In the genomic region with DNA sequence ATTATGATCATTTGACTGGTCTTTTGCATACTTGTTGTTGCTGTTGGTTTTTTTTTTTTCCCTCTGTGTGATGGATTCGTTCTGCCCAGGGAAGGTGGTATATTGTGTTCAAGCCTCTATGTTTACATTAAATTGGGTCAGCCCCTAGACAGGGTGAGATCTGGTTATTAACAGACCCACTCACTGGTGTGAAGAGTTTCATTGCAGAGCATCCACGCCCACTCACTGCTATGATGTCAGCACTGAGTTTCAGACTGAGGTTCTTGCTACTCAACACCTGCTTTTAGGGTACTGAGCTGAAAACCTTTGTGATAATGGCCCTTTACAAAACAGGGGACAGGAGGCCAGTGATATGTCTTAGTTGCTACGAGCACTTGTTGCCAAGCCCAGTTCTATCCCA, we compare ENCODE assay signal across 32 mouse cellular contexts. TPM values are rescaled to one million over a fixed set of nuclear protein-coding genes. Genes with fewer than 3 reads are reported as not detected.
DNase-seq lines count a peak whose midpoint lies in the region; ATAC-seq lines count a peak whose summit lies in the region.
"Had no signal": no experiment of that assay in that cellular context is flagged by ENCODE, and none has a peak within 500 bp of the region (broad histone marks: within the 10 kb centered on the region; RNA-seq: fewer than 3 reads in every experiment).

No protein-coding gene starts in this region.

- H3K36me3 ChIP-seq in hindbrain, embryonic 14.5 days (replicated peaks; ENCODE audit: control insufficient read depth, insufficient read depth): no peaks in the 10 kb centered on the region
- no peaks in the 10 kb centered on the region for H3K36me3 ChIP-seq in forebrain, embryonic 14.5 days (ENCODE audit: control insufficient read depth, insufficient read depth, low read length)
- H3K36me3 ChIP-seq: embryonic facial prominence, embryonic 13.5 days; embryonic facial prominence, embryonic 15.5 days; forebrain, embryonic 10.5 days; forebrain, embryonic 12.5 days; forebrain, embryonic 15.5 days; G1E had no signal

- peak; percentile 61 for ATAC-seq in CD4-positive, CD25-positive, alpha-beta regulatory T cell, adult 4 months
- ATAC-seq in activated CD4-positive, CD25-positive, alpha-beta regulatory T cell, adult 4 months: peak; percentile 59
- ATAC-seq in inflammation-experienced regulatory T-cells, adult 6 months: peak; percentile 32
- ATAC-seq in hindbrain, embryonic 14.5 days (ENCODE audit: low FRiP score): no peak
- ATAC-seq in forebrain, embryonic 14.5 days: no peak
- ATAC-seq: forebrain, embryonic 15.5 days; forebrain, postnatal 0 days; Patski had no signal

- H3K4me2 ChIP-seq in hindbrain, embryonic 14.5 days (replicated peaks): no peak overlapping the region
- no peak overlapping the region for H3K4me2 ChIP-seq in forebrain, embryonic 14.5 days (ENCODE audit: low read length)
- H3K4me2 ChIP-seq: embryonic facial prominence, embryonic 13.5 days; embryonic facial prominence, embryonic 15.5 days; forebrain, embryonic 12.5 days; forebrain, embryonic 15.5 days had no signal

- no peaks in the 10 kb centered on the region for H3K9me3 ChIP-seq in hindbrain, embryonic 14.5 days (ENCODE audit: control insufficient read depth, low read length)
- no peaks in the 10 kb centered on the region for H3K9me3 ChIP-seq in forebrain, embryonic 14.5 days (replicated peaks; ENCODE audit: control insufficient read depth, low read length)
- H3K9me3 ChIP-seq: embryonic facial prominence, embryonic 13.5 days; embryonic facial prominence, embryonic 15.5 days; forebrain, embryonic 10.5 days; forebrain, embryonic 12.5 days; forebrain, embryonic 15.5 days; G1E had no signal

- no peak overlapping the region for H3K4me3 ChIP-seq in hindbrain, embryonic 14.5 days (replicated peaks; ENCODE audit: low read length)
- no peak overlapping the region for H3K4me3 ChIP-seq in forebrain, embryonic 14.5 days (ENCODE audit: low read depth, low read length)
- H3K4me3 ChIP-seq: embryonic facial prominence, embryonic 13.5 days; embryonic facial prominence, embryonic 15.5 days; erythroblast, embryonic 14.5 days; forebrain, embryonic 10.5 days; forebrain, embryonic 12.5 days; forebrain, embryonic 15.5 days had no signal

- DNase-seq in CD4-positive helper T cell, adult 2 months (ENCODE audit: low read depth, low spot score): peak; percentile 22
- no peak for DNase-seq in hindbrain, embryonic 14.5 days (ENCODE audit: low spot score)
- no peak for DNase-seq in forebrain, embryonic 14.5 days (ENCODE audit: low spot score)
- no peak for DNase-seq in layer of hippocampus, adult 9-10 months (ENCODE audit: low spot score)
- DNase-seq in left cerebral cortex, postnatal 14 days (ENCODE audit: low spot score in 2 of 2): no peak
- DNase-seq: adrenal gland, adult 2 months; adrenal gland, postnatal 10 days; adrenal gland, postnatal 25 days; B cell, adult 2 months; cerebellum, adult 11 months; cerebellum, adult 18-20 months; cerebellum, adult 8-10 months; cerebellum, adult 9-11 months; cerebellum, postnatal 14 days; cerebellum, postnatal 36 days; embryo, embryonic 11 days; forebrain, postnatal 0 days had no signal

- no peaks in the 10 kb centered on the region for H3K27me3 ChIP-seq in hindbrain, embryonic 14.5 days (ENCODE audit: control insufficient read depth, insufficient read depth, low read length)
- H3K27me3 ChIP-seq in forebrain, embryonic 14.5 days (replicated peaks; ENCODE audit: control insufficient read depth, insufficient read depth, low read length): no peaks in the 10 kb centered on the region
- H3K27me3 ChIP-seq: embryonic facial prominence, embryonic 13.5 days; embryonic facial prominence, embryonic 15.5 days; forebrain, embryonic 12.5 days; forebrain, embryonic 15.5 days had no signal

- no peak overlapping the region for H3K9ac ChIP-seq in hindbrain, embryonic 14.5 days
- no peak overlapping the region for H3K9ac ChIP-seq in forebrain, embryonic 14.5 days (ENCODE audit: low read length)
- H3K9ac ChIP-seq: embryonic facial prominence, embryonic 13.5 days; embryonic facial prominence, embryonic 15.5 days; forebrain, embryonic 12.5 days; forebrain, embryonic 15.5 days; forebrain, postnatal 0 days had no signal

- H3K4me1 ChIP-seq in hindbrain, embryonic 14.5 days (replicated peaks; ENCODE audit: control insufficient read depth, insufficient read depth, low read length): no peaks in the 10 kb centered on the region
- no peaks in the 10 kb centered on the region for H3K4me1 ChIP-seq in forebrain, embryonic 14.5 days (ENCODE audit: control insufficient read depth, insufficient read depth, low read length)
- H3K4me1 ChIP-seq: embryonic facial prominence, embryonic 13.5 days; embryonic facial prominence, embryonic 15.5 days; forebrain, embryonic 12.5 days; forebrain, embryonic 15.5 days had no signal

- H3K27ac ChIP-seq in hindbrain, embryonic 14.5 days: no peak overlapping the region
- no peak overlapping the region for H3K27ac ChIP-seq in forebrain, embryonic 14.5 days (ENCODE audit: low read depth, low read length)
- H3K27ac ChIP-seq: embryonic facial prominence, embryonic 13.5 days; embryonic facial prominence, embryonic 15.5 days; forebrain, embryonic 10.5 days; forebrain, embryonic 12.5 days; forebrain, embryonic 15.5 days had no signal

- intact Hi-C loops in left cerebral cortex, postnatal 14 days (cut with DNase I): no loop called here

- WGBS in hindbrain, embryonic 14.5 days: 75% methylated on average over 3 of the region's 3 CpGs
- WGBS in forebrain, embryonic 14.5 days: 71% methylated on average over 3 of the region's 3 CpGs

RNA-seq across cellular contexts. Expression of a gene that starts 16.9 kb away (rescaled TPM):
- 1 to 10 TPM; 1.2 to 1.9 TPM for polyA plus RNA-seq in CD4-positive, CD25-positive, alpha-beta regulatory T cell, adult 4 months (2017; shearing (Covaris generic))
- polyA plus RNA-seq in activated CD4-positive, CD25-positive, alpha-beta regulatory T cell, adult 4 months (2017; shearing (Covaris generic)): 1 to 10 TPM in 1 of 2 experiments, not detected in 1; 1.7 TPM
- 1 to 10 TPM; 1.2 to 1.8 (median 1.4) TPM for polyA plus RNA-seq in inflammation-experienced regulatory T-cells, adult 6 months (2017; shearing (Covaris generic))
- not detected in 2 replicates for polyA plus RNA-seq in hindbrain, embryonic 14.5 days (2014; fragmentation: Nextera tagmentation; extraction: Ambion mirVana)
- not detected in 2 replicates for polyA plus RNA-seq in forebrain, embryonic 14.5 days (2014; fragmentation: Nextera tagmentation; extraction: Ambion mirVana)
- not detected for total RNA-seq in left cerebral cortex, postnatal 14 days (2021)
- total RNA-seq: adrenal gland, adult 2 months; adrenal gland, postnatal 10 days; adrenal gland, postnatal 25 days; adrenal gland, postnatal 4 days; common myeloid progenitor, adult 5-6 weeks; forebrain, postnatal 0 days; G1E had no signal
- polyA plus RNA-seq: adrenal gland, adult 2 months; brain, embryonic 14.5 days; embryonic facial prominence, embryonic 11.5 days; embryonic facial prominence, embryonic 13.5 days; embryonic facial prominence, embryonic 15.5 days; erythroblast, embryonic 14.5 days; forebrain, embryonic 10.5 days; forebrain, embryonic 12.5 days; forebrain, embryonic 15.5 days; forebrain, postnatal 0 days; G1E; Patski had no signal

RNA-seq across cellular contexts. Expression of a gene that starts 52.4 kb away (rescaled TPM):
- polyA plus RNA-seq in CD4-positive, CD25-positive, alpha-beta regulatory T cell, adult 4 months (2017; shearing (Covaris generic)): 1 to 10 TPM; 2.8 to 3.3 TPM
- polyA plus RNA-seq in activated CD4-positive, CD25-positive, alpha-beta regulatory T cell, adult 4 months (2017; shearing (Covaris generic)): 1 to 10 TPM; 5.5 to 8.1 TPM
- polyA plus RNA-seq in inflammation-experienced regulatory T-cells, adult 6 months (2017; shearing (Covaris generic)): 10 to 100 TPM in 1 of 3 experiments, 1 to 10 TPM in 2; 1.6 to 47.0 (median 2.3) TPM
- 0.14 and 0.23 TPM in 2 replicates for polyA plus RNA-seq in hindbrain, embryonic 14.5 days (2014; fragmentation: Nextera tagmentation; extraction: Ambion mirVana)
- polyA plus RNA-seq in forebrain, embryonic 14.5 days (2014; fragmentation: Nextera tagmentation; extraction: Ambion mirVana): 0.11 TPM in 1 of 2 replicates, not detected in the other
- total RNA-seq in left cerebral cortex, postnatal 14 days (2021): 1 to 10 TPM; 1.1 to 1.7 TPM
- polyA plus RNA-seq: embryonic facial prominence, embryonic 11.5 days; embryonic facial prominence, embryonic 13.5 days; erythroblast, embryonic 14.5 days; forebrain, embryonic 10.5 days; forebrain, embryonic 12.5 days; Patski had no signal

Comparison
In these comparisons a context has a peak if more than half of its experiments do, and no peak if none do; other contexts are left out.
1. ATAC-seq: peak in CD4-positive, CD25-positive, alpha-beta regulatory T cell, adult 4 months (single experiment), activated CD4-positive, CD25-positive, alpha-beta regulatory T cell, adult 4 months (single experiment) and inflammation-experienced regulatory T-cells, adult 6 months (single experiment); none in hindbrain, embryonic 14.5 days (single experiment) and forebrain, embryonic 14.5 days (single experiment).